Mouse (Mus musculus): ENCODE measurements around the gene Dab1.

DNA sequence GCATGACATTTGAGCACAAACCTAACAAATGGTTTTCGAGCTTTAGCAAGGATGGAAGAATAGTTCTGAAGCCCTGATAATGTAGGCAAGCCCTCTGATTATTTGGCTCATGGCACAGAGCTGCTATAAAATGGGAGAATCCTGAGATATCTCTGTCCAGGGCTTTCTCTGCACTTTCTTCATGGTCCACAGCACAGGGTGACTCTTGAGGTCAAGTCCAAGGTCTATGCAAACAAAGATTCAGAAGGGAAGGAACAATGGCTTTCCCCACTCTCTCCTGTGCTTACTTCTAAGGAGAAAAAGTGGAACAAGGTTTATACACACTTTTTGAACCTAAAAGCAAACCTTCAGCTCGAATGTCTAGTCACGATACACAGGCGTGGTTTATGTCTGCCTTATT lies 1061.3 kb downstream of the Dab1 start:
- no peak for TF ChIP-seq CTCF (IDR thresholded peaks at IDR 0.05; ENCODE audit: low read depth, low read length)
- TF ChIP-seq POLR2A (IDR thresholded peaks at IDR 0.05; ENCODE audit: extremely low read depth, insufficient read depth, low read length), result no peak
